Mouse (Mus musculus): ENCODE results near the gene Musk. TPM values are rescaled to one million over a fixed set of nuclear protein-coding genes. Genes with fewer than 3 reads are reported as not detected.

Gene Musk
- polyA plus RNA-seq, 1 experiment from 2014 or later: 0.21 TPM

DNA sequence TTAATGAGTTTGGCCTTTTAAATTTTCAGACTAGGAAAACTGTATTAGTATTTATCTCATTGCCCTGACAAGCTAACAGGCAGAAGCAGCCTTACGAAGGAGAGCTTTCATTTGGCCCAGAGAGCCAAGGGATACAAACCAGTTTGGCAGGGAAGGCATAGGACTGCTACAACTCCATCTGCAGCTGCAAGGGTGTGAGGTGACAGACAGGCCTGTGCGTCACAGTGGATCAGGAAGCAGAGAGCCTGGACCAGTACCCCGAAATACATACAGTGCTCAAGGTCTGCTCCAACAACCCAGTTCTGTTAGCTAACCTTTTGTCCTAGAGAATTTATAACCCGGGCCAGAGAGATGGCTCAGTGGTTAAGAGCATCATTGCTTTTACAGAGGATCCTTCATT is 42.5 kb downstream of the Musk start:
- no peak for ATAC-seq
- H3K36me3 ChIP-seq (ENCODE audit: control insufficient read depth, insufficient read depth): no peaks in the 10 kb centered on the region
- TF ChIP-seq CTCF (IDR thresholded peaks at IDR 0.05; ENCODE audit: low read depth): no peak
- no peaks in the 10 kb centered on the region for H3K27me3 ChIP-seq (replicated peaks; ENCODE audit: control insufficient read depth, insufficient read depth, low read length)
- no peaks in the 10 kb centered on the region for H3K4me1 ChIP-seq (replicated peaks; ENCODE audit: control insufficient read depth, insufficient read depth, low read length)
- no peak overlapping the region for H3K4me3 ChIP-seq (ENCODE audit: low read depth, low read length)
- 86% methylated on average over 4 of the region's 4 CpGs for WGBS
- no peak overlapping the region for H3K9ac ChIP-seq (ENCODE audit: low read depth, low read length)
- no peak overlapping the region for H3K27ac ChIP-seq (ENCODE audit: low read depth, low read length)
- H3K4me2 ChIP-seq (replicated peaks; ENCODE audit: low read depth): no peak overlapping the region
- H3K9me3 ChIP-seq (ENCODE audit: control insufficient read depth): no peaks in the 10 kb centered on the region

DNA sequence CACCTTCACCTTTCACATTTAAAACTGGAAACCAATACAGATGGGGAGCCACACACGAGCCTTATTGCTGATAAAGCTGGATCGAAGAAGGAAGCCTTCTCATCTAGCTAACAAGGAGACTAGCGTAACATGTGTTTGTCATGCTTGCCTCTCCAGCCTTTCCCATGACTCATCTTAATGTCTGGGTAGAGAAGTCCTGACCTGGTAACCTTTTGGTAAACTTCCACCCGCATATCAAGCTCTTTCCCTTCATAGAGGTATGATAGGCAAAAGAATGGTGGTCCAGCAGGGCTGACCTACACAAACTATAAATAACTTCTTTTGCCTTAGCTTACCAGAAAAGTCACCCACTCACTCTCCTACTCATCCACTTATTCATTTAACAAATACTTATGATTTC is 44.3 kb downstream of the Musk start:
- Histone ChIP-seq H3K27ac (ENCODE audit: low read depth, low read length) (no peak overlapping the region), H3K9ac (ENCODE audit: low read depth, low read length) (no peak overlapping the region), H3K9me3 (ENCODE audit: control insufficient read depth) (no peaks in the 10 kb centered on the region), H3K36me3 (ENCODE audit: control insufficient read depth, insufficient read depth) (no peaks in the 10 kb centered on the region), H3K4me3 (ENCODE audit: low read depth, low read length) (no peak overlapping the region), H3K27me3 (replicated peaks; ENCODE audit: control insufficient read depth, insufficient read depth, low read length) (no peaks in the 10 kb centered on the region), H3K4me2 (replicated peaks; ENCODE audit: low read depth) (no peak overlapping the region), H3K4me1 (replicated peaks; ENCODE audit: control insufficient read depth, insufficient read depth, low read length) (no peaks in the 10 kb centered on the region)
- no peak for TF ChIP-seq CTCF (IDR thresholded peaks at IDR 0.05; ENCODE audit: low read depth)
- 84% methylated on average over 4 of the region's 4 CpGs for WGBS
- ATAC-seq: no peak

DNA sequence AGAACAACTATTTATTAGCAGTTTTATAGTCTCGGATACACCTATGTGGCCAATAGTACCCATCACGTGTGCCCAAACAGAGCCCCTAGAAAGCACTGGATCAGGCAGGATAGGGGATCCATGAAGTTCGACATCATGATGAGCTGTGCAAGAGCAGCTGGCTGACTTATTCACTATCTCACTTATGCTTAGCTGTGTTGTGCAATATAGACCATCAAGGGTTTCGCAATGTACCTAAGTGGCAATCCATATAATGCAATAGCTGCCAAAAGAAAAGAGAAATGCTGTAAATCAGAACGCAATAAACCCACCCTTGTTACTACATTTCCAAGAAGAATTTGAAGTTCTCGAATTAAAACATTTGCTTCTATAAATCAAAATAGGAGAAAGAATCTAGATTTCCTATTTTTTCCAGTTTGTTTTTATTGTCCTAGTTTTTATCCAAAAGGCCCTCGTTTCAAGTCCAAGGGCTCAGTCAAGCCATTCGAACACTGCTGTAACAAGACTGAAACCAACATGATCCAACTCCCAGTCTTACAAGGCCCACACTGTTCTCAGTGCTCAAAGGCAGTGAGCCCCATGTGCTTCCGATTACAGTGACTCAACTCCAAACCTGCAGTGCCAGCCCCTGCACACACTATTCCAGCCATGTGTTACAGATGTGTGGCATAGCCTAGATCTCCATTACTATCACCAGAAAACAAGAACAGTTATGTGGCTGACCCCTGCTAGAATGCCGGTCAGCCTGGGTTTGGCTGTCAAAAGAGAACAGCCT is 45.3 kb downstream of the Musk start:
- H3K9me3 ChIP-seq (ENCODE audit: control insufficient read depth): no peaks in the 10 kb centered on the region
- no peaks in the 10 kb centered on the region for H3K36me3 ChIP-seq (ENCODE audit: control insufficient read depth, insufficient read depth)
- no peak overlapping the region for H3K9ac ChIP-seq (ENCODE audit: low read depth, low read length)
- no peaks in the 10 kb centered on the region for H3K4me1 ChIP-seq (replicated peaks; ENCODE audit: control insufficient read depth, insufficient read depth, low read length)
- no peak overlapping the region for H3K4me2 ChIP-seq (replicated peaks; ENCODE audit: low read depth)
- no peaks in the 10 kb centered on the region for H3K27me3 ChIP-seq (replicated peaks; ENCODE audit: control insufficient read depth, insufficient read depth, low read length)
- WGBS: 55% methylated on average over 10 of the region's 10 CpGs
- peak; percentile 73 for ATAC-seq
- H3K4me3 ChIP-seq (ENCODE audit: low read depth, low read length): no peak overlapping the region
- no peak for TF ChIP-seq CTCF (IDR thresholded peaks at IDR 0.05; ENCODE audit: low read depth)
- H3K27ac ChIP-seq (ENCODE audit: low read depth, low read length): no peak overlapping the region

GRCm38 (mm10) chr4:58332394-58332793 is 46.6 kb downstream of the Musk start:
- H3K4me2 ChIP-seq (replicated peaks; ENCODE audit: low read depth): no peak overlapping the region
- no peak for ATAC-seq
- no peak overlapping the region for H3K4me3 ChIP-seq (ENCODE audit: low read depth, low read length)
- no peak overlapping the region for H3K27ac ChIP-seq (ENCODE audit: low read depth, low read length)
- H3K4me1 ChIP-seq (replicated peaks; ENCODE audit: control insufficient read depth, insufficient read depth, low read length): no peaks in the 10 kb centered on the region
- no peaks in the 10 kb centered on the region for H3K27me3 ChIP-seq (replicated peaks; ENCODE audit: control insufficient read depth, insufficient read depth, low read length)
- WGBS: 60% methylated on average over 3 of the region's 3 CpGs
- H3K9me3 ChIP-seq (ENCODE audit: control insufficient read depth): no peaks in the 10 kb centered on the region
- no peak for TF ChIP-seq CTCF (IDR thresholded peaks at IDR 0.05; ENCODE audit: low read depth)
- no peak overlapping the region for H3K9ac ChIP-seq (ENCODE audit: low read depth, low read length)
- H3K36me3 ChIP-seq (ENCODE audit: control insufficient read depth, insufficient read depth): no peaks in the 10 kb centered on the region

GRCm38 (mm10) chr4:58336227-58336626 is 50.5 kb downstream of the Musk start:
- WGBS: 75% methylated on average over 2 of the region's 2 CpGs
- Histone ChIP-seq H3K27me3 (replicated peaks; ENCODE audit: control insufficient read depth, insufficient read depth, low read length) (no peaks in the 10 kb centered on the region), H3K36me3 (ENCODE audit: control insufficient read depth, insufficient read depth) (no peaks in the 10 kb centered on the region), H3K4me3 (ENCODE audit: low read depth, low read length) (no peak overlapping the region), H3K9me3 (ENCODE audit: control insufficient read depth) (no peaks in the 10 kb centered on the region), H3K4me1 (replicated peaks; ENCODE audit: control insufficient read depth, insufficient read depth, low read length) (no peaks in the 10 kb centered on the region), H3K27ac (ENCODE audit: low read depth, low read length) (no peak overlapping the region), H3K9ac (ENCODE audit: low read depth, low read length) (no peak overlapping the region), H3K4me2 (replicated peaks; ENCODE audit: low read depth) (no peak overlapping the region)
- no peak for ATAC-seq
- TF ChIP-seq CTCF (IDR thresholded peaks at IDR 0.05; ENCODE audit: low read depth): no peak

DNA sequence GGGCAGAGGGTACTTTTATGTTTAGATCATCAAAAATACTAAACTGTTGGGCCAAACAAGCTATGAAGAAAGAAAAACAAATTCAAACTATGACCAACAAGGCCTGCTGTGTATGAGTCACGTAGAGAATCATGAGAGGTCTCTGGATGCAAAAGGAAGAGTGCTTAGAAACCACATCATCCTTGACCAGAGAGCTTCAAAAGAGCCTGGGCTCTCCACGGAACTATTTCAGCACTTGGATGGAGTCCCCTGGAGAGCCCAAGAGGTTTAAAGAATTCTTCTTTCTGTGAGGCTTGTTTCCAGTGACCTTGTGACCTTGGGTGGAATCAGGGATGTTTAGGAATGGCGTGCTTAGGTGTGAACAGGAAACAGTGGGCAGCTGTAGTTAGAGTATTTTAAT is 53.5 kb downstream of the Musk start:
- H3K36me3 ChIP-seq (ENCODE audit: control insufficient read depth, insufficient read depth): no peaks in the 10 kb centered on the region
- TF ChIP-seq CTCF (IDR thresholded peaks at IDR 0.05; ENCODE audit: low read depth): no peak
- H3K9me3 ChIP-seq (ENCODE audit: control insufficient read depth): no peaks in the 10 kb centered on the region
- ATAC-seq: no peak
- H3K4me1 ChIP-seq (replicated peaks; ENCODE audit: control insufficient read depth, insufficient read depth, low read length): no peaks in the 10 kb centered on the region
- no peak overlapping the region for H3K27ac ChIP-seq (ENCODE audit: low read depth, low read length)
- H3K4me2 ChIP-seq (replicated peaks; ENCODE audit: low read depth): no peak overlapping the region
- no peaks in the 10 kb centered on the region for H3K27me3 ChIP-seq (replicated peaks; ENCODE audit: control insufficient read depth, insufficient read depth, low read length)
- no peak overlapping the region for H3K9ac ChIP-seq (ENCODE audit: low read depth, low read length)
- H3K4me3 ChIP-seq (ENCODE audit: low read depth, low read length): no peak overlapping the region
- WGBS: 51% methylated on average over 3 of the region's 3 CpGs
